In the genomic region with DNA sequence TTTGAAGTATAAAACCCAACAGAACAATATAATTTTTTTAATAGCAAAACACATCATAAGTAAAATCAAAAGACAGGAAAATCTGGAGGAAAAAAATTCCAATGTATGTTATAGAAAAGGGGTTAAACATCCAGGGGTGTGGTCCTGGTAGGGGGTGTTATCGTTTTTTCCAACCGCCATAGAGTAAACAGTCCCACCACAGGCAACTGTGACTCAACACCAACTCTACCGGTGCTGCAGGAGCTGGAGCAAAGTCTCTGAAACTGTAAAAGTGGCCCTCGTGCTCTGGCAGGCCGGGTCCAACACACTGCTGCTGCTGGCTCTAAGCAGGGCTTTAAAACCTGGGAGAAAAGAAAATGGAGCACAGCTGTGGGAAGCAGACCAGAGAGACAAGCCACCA, we compare ENCODE assay signal across 25 mouse cellular contexts.
"Had no signal": no experiment of that assay in that cellular context is flagged by ENCODE, and none has a peak within 500 bp of the region (broad histone marks: within the 10 kb centered on the region; RNA-seq: fewer than 3 reads in every experiment).

No protein-coding gene starts in this region.

- H3K27me3 ChIP-seq: heart, embryonic 13.5 days; heart, embryonic 15.5 days; hindbrain, embryonic 13.5 days; hindbrain, embryonic 15.5 days; kidney, embryonic 15.5 days; limb, embryonic 13.5 days; limb, embryonic 15.5 days had no signal

- H3K9me3 ChIP-seq: heart, embryonic 13.5 days; heart, embryonic 15.5 days; hindbrain, embryonic 13.5 days; hindbrain, embryonic 15.5 days; kidney, embryonic 15.5 days; limb, embryonic 13.5 days; limb, embryonic 15.5 days had no signal

- ATAC-seq: hindbrain, postnatal 0 days; intestine, embryonic 16.5 days had no signal

- H3K9ac ChIP-seq: heart, embryonic 13.5 days; heart, embryonic 15.5 days; hindbrain, embryonic 13.5 days; hindbrain, embryonic 15.5 days; kidney, embryonic 15.5 days; limb, embryonic 13.5 days; limb, embryonic 15.5 days had no signal

- DNase-seq: gastrocnemius, postnatal 14 days; gastrocnemius, postnatal 36 days; heart, adult 11 months; heart, adult 2 months; heart, postnatal 14 days; heart, postnatal 36 days; kidney, adult 11 months; kidney, adult 2 months; kidney, adult 9 months; kidney, postnatal 14 days; kidney, postnatal 36 days; layer of hippocampus, adult 9-11 months; layer of hippocampus, postnatal 36 days; left cerebral cortex, postnatal 4 days had no signal

- H3K4me3 ChIP-seq: heart, adult 2 months; heart, embryonic 13.5 days; heart, embryonic 15.5 days; hindbrain, embryonic 13.5 days; hindbrain, embryonic 15.5 days; kidney, embryonic 15.5 days; limb, embryonic 13.5 days; limb, embryonic 15.5 days had no signal

- H3K36me3 ChIP-seq: heart, embryonic 13.5 days; heart, embryonic 15.5 days; hindbrain, embryonic 13.5 days; hindbrain, embryonic 15.5 days; kidney, embryonic 15.5 days; limb, embryonic 13.5 days; limb, embryonic 15.5 days had no signal

- H3K4me2 ChIP-seq: heart, embryonic 11.5 days; heart, embryonic 13.5 days; heart, embryonic 15.5 days; hindbrain, embryonic 13.5 days; hindbrain, embryonic 15.5 days; kidney, embryonic 15.5 days; limb, embryonic 13.5 days; limb, embryonic 15.5 days had no signal

- H3K27ac ChIP-seq: heart, adult 2 months; heart, embryonic 13.5 days; heart, embryonic 15.5 days; hindbrain, embryonic 13.5 days; hindbrain, embryonic 15.5 days; hindbrain, postnatal 0 days; kidney, embryonic 15.5 days; kidney, postnatal 0 days; limb, embryonic 13.5 days; limb, embryonic 15.5 days had no signal
